Mouse (Mus musculus): ENCODE measurements around the gene Cltc. TPM values are rescaled to one million over a fixed set of nuclear protein-coding genes. Genes with fewer than 3 reads are reported as not detected.

Gene Cltc
- polyA plus RNA-seq, 1 experiment from 2014 or later = 214 TPM

DNA sequence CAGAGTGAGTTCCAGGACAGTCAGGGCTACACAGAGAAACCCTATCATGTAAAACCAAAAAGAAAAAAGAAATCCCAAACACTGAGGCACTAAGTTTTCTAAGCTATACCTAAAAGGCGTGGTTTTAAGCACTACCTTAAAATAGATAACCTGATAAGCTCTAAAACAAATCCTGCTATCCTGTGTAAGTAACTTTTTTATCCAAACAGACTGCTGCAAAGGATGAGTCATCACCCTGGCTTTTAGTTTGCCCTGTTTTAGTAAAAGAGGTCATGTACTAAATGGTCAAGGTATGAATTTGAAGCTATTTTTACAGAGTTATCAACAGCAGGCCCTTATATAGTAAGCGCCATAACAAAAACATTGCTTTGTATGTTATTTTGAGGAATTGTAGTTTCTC, 2.5 kb upstream of the Cltc start:
- peaks cover 4% of the 10 kb centered on the region; the same call in 1 of the 2 replicates for H3K4me1 ChIP-seq (ENCODE audit: control insufficient read depth, insufficient read depth, low read length)
- no peaks in the 10 kb centered on the region for H3K27me3 ChIP-seq (ENCODE audit: control insufficient read depth, insufficient read depth, low read length)
- ATAC-seq (ENCODE audit: insufficient read depth, low FRiP score, low TSS enrichment) (no peak), DNase-seq (ENCODE audit: low spot score) (no peak)
- H3K9me3 ChIP-seq (ENCODE audit: control insufficient read depth, low read length) = no peaks in the 10 kb centered on the region
- no peaks in the 10 kb centered on the region for H3K36me3 ChIP-seq (ENCODE audit: control insufficient read depth, insufficient read depth, low read length)
- H3K27ac ChIP-seq (ENCODE audit: low read depth, low read length) = no peak overlapping the region
- H3K9ac ChIP-seq (ENCODE audit: low read length) = no peak overlapping the region
- H3K4me3 ChIP-seq (ENCODE audit: low read depth, low read length) = no peak overlapping the region
- WGBS = 90% methylated on average over 2 of the region's 2 CpGs
- H3K4me2 ChIP-seq (ENCODE audit: low read depth) = no peak overlapping the region

GRCm38 (mm10) chr11:86759226-86759625, 1.9 kb upstream of the Cltc start:
- H3K27ac ChIP-seq (ENCODE audit: low read depth, low read length) = no peak overlapping the region
- H3K4me3 ChIP-seq (ENCODE audit: low read depth, low read length) = no peak overlapping the region
- H3K9me3 ChIP-seq (ENCODE audit: control insufficient read depth, low read length) = no peaks in the 10 kb centered on the region
- H3K9ac ChIP-seq (ENCODE audit: low read length) = no peak overlapping the region
- no peaks in the 10 kb centered on the region for H3K27me3 ChIP-seq (ENCODE audit: control insufficient read depth, insufficient read depth, low read length)
- H3K4me1 ChIP-seq (ENCODE audit: control insufficient read depth, insufficient read depth, low read length) = peaks cover 4% of the 10 kb centered on the region; the same call in 1 of the 2 replicates
- no peak for DNase-seq (ENCODE audit: low spot score)
- H3K4me2 ChIP-seq (ENCODE audit: low read depth) = no peak overlapping the region
- no peaks in the 10 kb centered on the region for H3K36me3 ChIP-seq (ENCODE audit: control insufficient read depth, insufficient read depth, low read length)
- no peak for ATAC-seq (ENCODE audit: insufficient read depth, low FRiP score, low TSS enrichment)
- 94% methylated on average over 1 of the region's 1 CpGs for whole genome bisulfite sequencing

DNA sequence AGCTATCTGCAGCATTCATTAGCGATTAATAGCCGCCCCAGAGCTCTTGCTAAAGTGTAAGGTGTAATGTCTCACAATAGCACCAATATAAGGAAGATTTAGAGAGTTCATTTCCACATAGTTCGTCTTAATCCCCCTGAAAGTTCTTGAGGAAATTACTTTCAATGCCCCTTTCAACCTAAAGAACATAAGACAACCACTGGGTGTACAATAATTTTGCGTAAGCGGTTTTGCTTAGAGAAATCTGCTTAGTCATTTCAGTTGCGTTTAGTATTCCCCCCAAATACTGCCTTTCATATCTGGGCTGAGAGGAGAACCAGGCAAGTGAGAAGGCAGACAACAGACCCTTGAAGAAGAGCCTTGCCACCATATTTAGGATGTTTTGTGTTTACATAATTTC, 1.2 kb upstream of the Cltc start:
- WGBS = 43% methylated on average over 6 of the region's 6 CpGs
- Histone ChIP-seq H3K9ac (ENCODE audit: low read length) (peak overlapping the region; percentile 86), H3K27me3 (ENCODE audit: control insufficient read depth, insufficient read depth, low read length) (no peaks in the 10 kb centered on the region), H3K27ac (ENCODE audit: low read depth, low read length) (peak overlapping the region; percentile 97), H3K9me3 (ENCODE audit: control insufficient read depth, low read length) (no peaks in the 10 kb centered on the region), H3K4me1 (ENCODE audit: control insufficient read depth, insufficient read depth, low read length) (peaks cover 4% of the 10 kb centered on the region; the same call in 1 of the 2 replicates), H3K36me3 (ENCODE audit: control insufficient read depth, insufficient read depth, low read length) (no peaks in the 10 kb centered on the region), H3K4me2 (ENCODE audit: low read depth) (peak overlapping the region; percentile 68), H3K4me3 (ENCODE audit: low read depth, low read length) (peak overlapping the region; percentile 93)
- ATAC-seq (ENCODE audit: insufficient read depth, low FRiP score, low TSS enrichment) (no peak), DNase-seq (ENCODE audit: low spot score) (no peak)

DNA sequence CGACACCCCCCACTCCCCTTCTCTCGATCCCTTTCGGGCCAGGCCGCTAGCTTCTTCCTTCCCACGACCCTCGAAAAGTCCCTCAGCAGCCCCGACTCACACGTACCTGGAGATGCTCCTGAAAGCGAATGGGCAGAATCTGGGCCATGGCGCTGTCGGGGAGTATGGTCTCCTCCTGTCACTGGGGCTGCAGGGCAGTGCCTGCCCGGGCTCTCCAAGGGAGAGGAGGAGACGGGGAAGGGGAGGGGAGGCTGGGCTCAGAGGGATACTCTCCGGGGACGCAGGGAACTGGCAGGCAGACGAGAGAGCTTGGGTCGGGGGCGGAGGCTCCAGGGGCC, 254 bp downstream of the Cltc start:
- Histone ChIP-seq H3K27me3 (ENCODE audit: control insufficient read depth, insufficient read depth, low read length) (no peaks in the 10 kb centered on the region), H3K27ac (ENCODE audit: low read depth, low read length) (peak overlapping the region; percentile 97), H3K9me3 (ENCODE audit: control insufficient read depth, low read length) (no peaks in the 10 kb centered on the region), H3K9ac (ENCODE audit: low read length) (peak overlapping the region; percentile 86), H3K4me3 (ENCODE audit: low read depth, low read length) (peak overlapping the region; percentile 93), H3K36me3 (ENCODE audit: control insufficient read depth, insufficient read depth, low read length) (no peaks in the 10 kb centered on the region), H3K4me2 (ENCODE audit: low read depth) (peak overlapping the region; percentile 65), H3K4me1 (ENCODE audit: control insufficient read depth, insufficient read depth, low read length) (peaks cover 4% of the 10 kb centered on the region; the same call in 1 of the 2 replicates)
- DNase-seq (ENCODE audit: low spot score) = no peak
- WGBS = 1% methylated on average over 16 of the region's 18 CpGs
- ATAC-seq (ENCODE audit: insufficient read depth, low FRiP score, low TSS enrichment) = peak; percentile 80

DNA sequence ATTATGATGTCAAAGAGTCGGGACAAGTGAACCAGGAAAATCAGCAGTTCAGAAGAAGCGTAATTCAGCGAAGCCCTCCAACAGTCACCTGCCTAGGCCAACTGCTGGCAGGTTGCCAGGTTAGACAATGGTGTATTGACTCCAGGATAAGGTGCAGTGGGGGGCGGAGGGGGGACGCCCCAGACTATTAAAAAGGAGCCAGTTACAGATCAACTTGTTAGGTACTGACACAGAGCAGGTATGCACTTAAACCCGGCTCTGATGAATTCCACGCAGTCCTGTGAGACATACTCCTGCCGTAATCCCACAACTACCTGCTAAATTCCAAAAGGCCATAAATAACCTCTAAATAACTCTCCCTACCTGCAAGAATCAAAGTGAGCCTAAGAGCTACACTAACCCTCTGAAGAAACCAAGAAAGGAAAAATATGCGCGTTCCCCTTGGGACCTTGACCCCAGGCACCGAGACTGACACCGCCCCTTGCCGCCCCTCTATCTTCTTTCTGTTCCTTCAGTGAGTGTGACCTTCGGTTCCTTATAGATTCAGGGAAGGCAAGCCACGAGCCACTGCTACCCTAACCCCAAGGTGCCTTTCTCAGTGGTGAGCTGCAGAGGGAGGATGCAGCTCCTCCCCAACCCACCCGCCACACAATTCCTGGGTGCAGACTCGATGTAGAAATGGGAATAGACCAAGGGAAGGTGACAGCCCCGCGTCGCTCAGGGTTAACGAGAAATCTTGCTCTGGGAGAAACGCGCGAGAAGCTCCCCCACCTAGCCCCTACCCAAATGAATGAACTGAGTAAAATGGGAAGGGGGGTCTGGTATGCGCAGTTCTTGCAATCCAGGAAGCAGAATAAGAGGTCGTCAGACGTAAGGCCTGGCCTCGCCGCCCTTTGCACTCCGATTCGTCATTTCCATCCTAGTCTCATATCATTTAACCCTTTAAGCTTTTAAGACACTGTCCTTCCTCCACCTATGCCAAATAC, 916 bp downstream of the Cltc start:
- ATAC-seq (ENCODE audit: insufficient read depth, low FRiP score, low TSS enrichment) = no peak
- DNase-seq (ENCODE audit: low spot score) = peak; percentile 21
- Histone ChIP-seq H3K4me2 (ENCODE audit: low read depth) (peak overlapping the region; percentile 65), H3K9me3 (ENCODE audit: control insufficient read depth, low read length) (no peaks in the 10 kb centered on the region), H3K36me3 (ENCODE audit: control insufficient read depth, insufficient read depth, low read length) (no peaks in the 10 kb centered on the region), H3K27ac (ENCODE audit: low read depth, low read length) (peak overlapping the region; percentile 97), H3K9ac (ENCODE audit: low read length) (peak overlapping the region; percentile 86), H3K4me1 (ENCODE audit: control insufficient read depth, insufficient read depth, low read length) (peaks cover 4% of the 10 kb centered on the region; the same call in 1 of the 2 replicates), H3K4me3 (ENCODE audit: low read depth, low read length) (peak overlapping the region; percentile 93), H3K27me3 (ENCODE audit: control insufficient read depth, insufficient read depth, low read length) (no peaks in the 10 kb centered on the region)
- WGBS = 4% methylated on average over 31 of the region's 31 CpGs

GRCm38 (mm10) chr11:86752404-86752803, 5.0 kb downstream of the Cltc start:
- no peak for ATAC-seq (ENCODE audit: insufficient read depth, low FRiP score, low TSS enrichment)

DNA sequence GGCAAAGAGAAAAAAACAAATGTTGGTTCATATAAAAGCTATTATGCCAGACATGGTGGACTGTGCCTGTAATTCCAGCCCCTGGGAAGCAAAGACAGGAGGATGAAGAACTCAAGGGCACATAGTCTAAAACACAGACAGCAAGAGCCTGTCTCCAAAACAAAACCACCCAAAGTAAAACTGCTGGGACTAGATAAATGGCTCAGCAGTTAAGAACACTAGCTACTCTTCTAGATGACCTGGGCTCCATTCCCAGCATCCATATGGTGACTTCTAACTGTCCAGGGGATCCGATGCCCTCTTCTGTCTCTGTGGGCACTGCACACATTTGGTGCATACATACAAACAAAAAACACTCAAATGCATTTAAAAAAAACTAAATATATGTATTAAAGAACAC, 6.4 kb downstream of the Cltc start:
- Histone ChIP-seq H3K4me1 (ENCODE audit: control insufficient read depth, insufficient read depth, low read length) (peaks cover 4% of the 10 kb centered on the region; the same call in 1 of the 2 replicates), H3K27me3 (ENCODE audit: control insufficient read depth, insufficient read depth, low read length) (no peaks in the 10 kb centered on the region), H3K9me3 (ENCODE audit: control insufficient read depth, low read length) (no peaks in the 10 kb centered on the region), H3K9ac (ENCODE audit: low read length) (no peak overlapping the region), H3K4me2 (ENCODE audit: low read depth) (no peak overlapping the region), H3K27ac (ENCODE audit: low read depth, low read length) (no peak overlapping the region), H3K4me3 (ENCODE audit: low read depth, low read length) (no peak overlapping the region), H3K36me3 (ENCODE audit: control insufficient read depth, insufficient read depth, low read length) (no peaks in the 10 kb centered on the region)
- DNase-seq (ENCODE audit: low spot score) = no peak
- ATAC-seq (ENCODE audit: insufficient read depth, low FRiP score, low TSS enrichment) = no peak
- 87% methylated on average over 1 of the region's 1 CpGs for WGBS

More at GRCm38 (mm10) chr11:86752404-86752803, 5.0 kb downstream of the Cltc start:
- Histone ChIP-seq H3K4me1 (ENCODE audit: control insufficient read depth, insufficient read depth, low read length) (peaks cover 4% of the 10 kb centered on the region; the same call in 1 of the 2 replicates), H3K27ac (ENCODE audit: low read depth, low read length) (no peak overlapping the region), H3K9me3 (ENCODE audit: control insufficient read depth, low read length) (no peaks in the 10 kb centered on the region), H3K36me3 (ENCODE audit: control insufficient read depth, insufficient read depth, low read length) (no peaks in the 10 kb centered on the region), H3K4me3 (ENCODE audit: low read depth, low read length) (no peak overlapping the region), H3K9ac (ENCODE audit: low read length) (no peak overlapping the region), H3K4me2 (ENCODE audit: low read depth) (no peak overlapping the region), H3K27me3 (ENCODE audit: control insufficient read depth, insufficient read depth, low read length) (no peaks in the 10 kb centered on the region)
- DNase-seq (ENCODE audit: low spot score) = no peak

- DNase-seq (ENCODE audit: low spot score) (no peak), ATAC-seq (ENCODE audit: insufficient read depth, low FRiP score, low TSS enrichment) (no peak)
- Histone ChIP-seq H3K4me3 (ENCODE audit: low read depth, low read length) (no peak overlapping the region), H3K9ac (ENCODE audit: low read length) (no peak overlapping the region), H3K4me1 (ENCODE audit: control insufficient read depth, insufficient read depth, low read length) (no peaks in the 10 kb centered on the region), H3K27me3 (ENCODE audit: control insufficient read depth, insufficient read depth, low read length) (no peaks in the 10 kb centered on the region), H3K9me3 (ENCODE audit: control insufficient read depth, low read length) (no peaks in the 10 kb centered on the region), H3K4me2 (ENCODE audit: low read depth) (no peak overlapping the region), H3K27ac (ENCODE audit: low read depth, low read length) (no peak overlapping the region), H3K36me3 (ENCODE audit: control insufficient read depth, insufficient read depth, low read length) (no peaks in the 10 kb centered on the region)
- whole genome bisulfite sequencing = 87% methylated on average over 3 of the region's 3 CpGs
Measured at GRCm38 (mm10) chr11:86749776-86750423, 7.5 kb downstream of the Cltc start.
